Mouse (Mus musculus) liver, embryonic 13.5 days (tissue): Measurements from ENCODE around the gene Mmgt2. TPM values are rescaled to one million over a fixed set of nuclear protein-coding genes. Genes with fewer than 3 reads are reported as not detected.

ENCODE experiments used
- polyA plus RNA-seq: library from polyadenylated mRNA; unstranded; fragments of >200 nt; fragmentation: Nextera tagmentation; extraction: Ambion mirVana; gene quantifications from 2 replicates; pipeline ENCODE4 v1.2.1, GENCODE M21; 2015

The Mmgt2 gene
- polyA plus RNA-seq, 1 experiment from 2014 or later: 12.2 TPM

Other genes starting within 250 kb of the Mmgt2 start
- 5.4 and 6.2 TPM in 2 replicates for gene Pigl, start 190.2 kb upstream of the Mmgt2 start, polyA plus RNA-seq
- gene Ncor1, start 190.1 kb upstream of the Mmgt2 start, polyA plus RNA-seq: 76.6 and 79.2 TPM in 2 replicates
- gene Cenpv, start 109.4 kb upstream of the Mmgt2 start, polyA plus RNA-seq: 17.8 and 19.6 TPM in 2 replicates
- 1,519 and 1,558 TPM in 2 replicates for gene Ubb, start 97.5 kb upstream of the Mmgt2 start, polyA plus RNA-seq
- 6.6 and 7.2 TPM in 2 replicates for gene Trpv2, start 74.2 kb upstream of the Mmgt2 start, polyA plus RNA-seq
- 1.3 and 1.4 TPM in 2 replicates for gene Lrrc75a, start 141 bp upstream of the Mmgt2 start, polyA plus RNA-seq
- gene Zfp287, start 83.2 kb downstream of the Mmgt2 start, polyA plus RNA-seq: 0.47 and 0.57 TPM in 2 replicates
- gene Gm10428, start 104.4 kb downstream of the Mmgt2 start, polyA plus RNA-seq: not detected in 2 replicates
- gene Zfp286, start 140.8 kb downstream of the Mmgt2 start, polyA plus RNA-seq: 1.8 and 2.1 TPM in 2 replicates
- 0.65 and 0.73 TPM in 2 replicates for gene Trim16, start 171.6 kb downstream of the Mmgt2 start, polyA plus RNA-seq
- gene Fbxw10, start 198.4 kb downstream of the Mmgt2 start, polyA plus RNA-seq: 0.03 and 0.07 TPM in 2 replicates
- 29.2 and 36.1 TPM in 2 replicates for gene Tvp23b, start 230.8 kb downstream of the Mmgt2 start, polyA plus RNA-seq